Mouse (Mus musculus) CH12.LX (cell line): ENCODE measurements around the gene Ap2b1. TPM values are rescaled to one million over a fixed set of nuclear protein-coding genes. Genes with fewer than 3 reads are reported as not detected.

Experiments used
- DNase-seq: peaks from one replicate; pipeline ENCODE4 v3.0.0-alpha.2; 2013; ENCODE audit errors: extremely low read depth
- H3K27ac ChIP-seq: 2 replicates; pipeline ENCODE4 v1.5.1; 2012; ENCODE audit warnings: low read depth, mild to moderate bottlenecking, control low read depth, moderate library complexity; ENCODE audit not compliant: insufficient read depth
- H3K27me3 ChIP-seq: replicated peaks from 2 replicates; pipeline ENCODE3; 2012; ENCODE audit warnings: inconsistent platforms
- H3K36me3 ChIP-seq, 2 experiments: replicated peaks in 1 of 2; 2 replicates each; pipeline versions ENCODE3 to v1.6.1; 2012; ENCODE audit warnings: inconsistent platforms in 1 of 2, low read length in 1 of 2, mild to moderate bottlenecking in 1 of 2, mixed read lengths in 1 of 2, moderate library complexity in 1 of 2; ENCODE audit not compliant: control insufficient read depth in 1 of 2, insufficient read depth in 1 of 2
- H3K4me1 ChIP-seq, 2 experiments: 2 replicates each; pipeline ENCODE4 v1.6.1; 2012; ENCODE audit warnings: inconsistent platforms in 1 of 2, moderate library complexity in 1 of 2; ENCODE audit not compliant: insufficient read depth in 2 of 2, control insufficient read depth in 1 of 2
- H3K4me2 ChIP-seq: 2 replicates; pipeline ENCODE4 v1.6.1; 2012; ENCODE audit warnings: low read depth, mild to moderate bottlenecking, control low read depth; ENCODE audit not compliant: poor library complexity, insufficient read depth, severe bottlenecking
- H3K4me3 ChIP-seq, 3 experiments: fragments of 150-350 bp in 1 of 3; sonication (generic) in 1 of 3; replicated peaks in 1 of 3; 2 replicates each; pipeline versions ENCODE3 to v1.5.1; 2011 to 2012; ENCODE audit warnings: low read depth in 2 of 3, low read length in 2 of 3, mild to moderate bottlenecking in 2 of 3, moderate library complexity in 2 of 3, control low read depth in 1 of 3, improper control_type of control experiment in 1 of 3, inconsistent platforms in 1 of 3, mixed read lengths in 1 of 3; ENCODE audit not compliant: poor library complexity in 1 of 3
- H3K79me2 ChIP-seq: replicated peaks from 2 replicates; pipeline ENCODE4 v1.6.1; 2012; ENCODE audit warnings: mild to moderate bottlenecking, moderate library complexity; ENCODE audit not compliant: control insufficient read depth, poor library complexity, insufficient read depth, severe bottlenecking; ENCODE audit errors: extremely low read depth
- H3K9ac ChIP-seq: 2 replicates; pipeline ENCODE4 v1.6.1; 2012; ENCODE audit warnings: low read depth, mild to moderate bottlenecking, control low read depth, moderate library complexity; ENCODE audit not compliant: insufficient read depth
- H3K9me3 ChIP-seq: replicated peaks from 2 replicates; pipeline ENCODE3; 2012; ENCODE audit warnings: low read length, inconsistent platforms, mixed read lengths
- CHD1 ChIP-seq: IDR thresholded peaks from 2 replicates; pipeline ENCODE4 v1.6.1; 2012; ENCODE audit warnings: low read depth, low read length, improper control_type of control experiment, inconsistent platforms
- CTCF ChIP-seq, 2 experiments: IDR thresholded peaks in 1 of 2; conservative IDR thresholded peaks in 1 of 2; 2 replicates each; pipeline ENCODE4 v1.5.1; 2011 to 2012; ENCODE audit warnings: low read depth in 2 of 2, low read length in 2 of 2, improper control_type of control experiment in 1 of 2, inconsistent platforms in 1 of 2, mild to moderate bottlenecking in 1 of 2, moderate library complexity in 1 of 2
- EP300 ChIP-seq: IDR thresholded peaks from 2 replicates; pipeline ENCODE4 v1.6.1; 2011; ENCODE audit warnings: low read length, improper control_type of control experiment
- ETS1 ChIP-seq: conservative IDR thresholded peaks from 2 replicates; pipeline ENCODE4 v1.6.1; 2012; ENCODE audit warnings: low read depth, mild to moderate bottlenecking, inconsistent platforms, low read length, improper control_type of control experiment, moderate library complexity
- IRF4 ChIP-seq: IDR thresholded peaks from 2 replicates; pipeline ENCODE4 v1.6.1; 2014; ENCODE audit warnings: low read depth, mild to moderate bottlenecking, inconsistent platforms, low read length, improper control_type of control experiment
- JUND ChIP-seq: conservative IDR thresholded peaks from 2 replicates; pipeline ENCODE4 v1.6.1; 2011; ENCODE audit warnings: low read depth, low read length, improper control_type of control experiment
- MEF2A ChIP-seq: IDR thresholded peaks from 2 replicates; pipeline ENCODE4 v1.6.1; 2014; ENCODE audit warnings: low read depth, mild to moderate bottlenecking, inconsistent platforms, low read length, improper control_type of control experiment, borderline replicate concordance
- MXI1 ChIP-seq: IDR thresholded peaks from 2 replicates; pipeline ENCODE4 v1.6.1; 2011; ENCODE audit warnings: mild to moderate bottlenecking, low read depth, low read length, improper control_type of control experiment
- NRF1 ChIP-seq: IDR thresholded peaks from 2 replicates; pipeline ENCODE4 v1.6.1; 2014; ENCODE audit warnings: low read depth, mild to moderate bottlenecking, inconsistent platforms, low read length, improper control_type of control experiment, moderate library complexity
- PAX5 ChIP-seq: IDR thresholded peaks from 2 replicates; pipeline ENCODE4 v1.6.1; 2012; ENCODE audit warnings: low read length, inconsistent platforms, mixed read lengths
- POLR2A ChIP-seq: IDR thresholded peaks from 2 replicates; pipeline ENCODE4 v1.6.1; 2011; ENCODE audit warnings: low read depth, mild to moderate bottlenecking, improper control_type of control experiment, low read length
- RAD21 ChIP-seq: IDR thresholded peaks from 2 replicates; pipeline ENCODE4 v1.6.1; 2011; ENCODE audit warnings: low read depth, mild to moderate bottlenecking, low read length, improper control_type of control experiment, moderate library complexity
- TBP ChIP-seq: conservative IDR thresholded peaks from 2 replicates; pipeline ENCODE4 v1.6.1; 2011; ENCODE audit warnings: low read depth, low read length, improper control_type of control experiment
- TCF12 ChIP-seq: IDR thresholded peaks from 2 replicates; pipeline ENCODE4 v1.6.1; 2014; ENCODE audit warnings: low read depth, mild to moderate bottlenecking, inconsistent platforms, low read length, improper control_type of control experiment
- UBTF ChIP-seq: IDR thresholded peaks from 2 replicates; pipeline ENCODE4 v1.6.1; 2012; ENCODE audit warnings: low read depth, mild to moderate bottlenecking, inconsistent platforms, low read length, improper control_type of control experiment, moderate library complexity
- USF2 ChIP-seq: conservative IDR thresholded peaks from 2 replicates; pipeline ENCODE4 v1.6.1; 2011; ENCODE audit warnings: low read depth, low read length, improper control_type of control experiment
- dilution Hi-C: fragments of 300-500 bp; cut with MboI; formaldehyde crosslinking; loops from 2 replicates; pipeline ENCODE4 v1.14.3; 2020; ENCODE audit warnings: low sequenced_read_pairs; ENCODE audit not compliant: extremely low pct_unique_long_range_greater_than_20kb, extremely low pct_ligation_motif_present
- in situ Hi-C: fragments of 300-500 bp; cut with MboI; formaldehyde crosslinking; loops from 3 replicates; pipeline ENCODE4 v1.14.3; 2019; ENCODE audit warnings: low sequenced_read_pairs, low pct_ligation_motif_present, low pct_unique_long_range_greater_than_20kb, mixed read lengths
- polyA plus RNA-seq: library from polyadenylated mRNA; unstranded; fragments of >175 nt; gene quantifications from 2 replicates; pipeline ENCODE4 v1.2.1, GENCODE M21; 2012; ENCODE audit warnings: low read depth; ENCODE audit not compliant: insufficient read length
- total RNA-seq, 2 experiments: library from RNA; depleted of rRNA; stranded (reverse); fragments of 300-350 nt in 1 of 2; fragments of >200 nt in 1 of 2; gene quantifications; 2 replicates each; pipeline ENCODE4 v1.2.3; 2012 to 2014

Ap2b1 gene
- total and polyA plus RNA-seq, 3 experiments, result 58.3 to 78.8 (median 59.1) TPM

- H3K27ac ChIP-seq, result no peak overlapping the region
- no peak for TF ChIP-seq USF2
- TF ChIP-seq POLR2A, result no peak
- TF ChIP-seq JUND, result no peak
- TF ChIP-seq CHD1, result no peak
- no peak for TF ChIP-seq MXI1
- TF ChIP-seq MEF2A, result no peak
- no peak for TF ChIP-seq TCF12
- no peak for TF ChIP-seq RAD21
- TF ChIP-seq PAX5, result no peak
- no peak for TF ChIP-seq IRF4
- no peak for TF ChIP-seq CTCF (conservative IDR thresholded peaks at IDR 0.05 in 1 of 2, IDR thresholded peaks at IDR 0.05 in 1 of 2; ENCODE audit: low read depth in 2 of 2, low read length in 2 of 2)
- TF ChIP-seq UBTF, result no peak
- peaks cover 41 to 80% of the 10 kb centered on the region in 2 experiments for H3K36me3 ChIP-seq
- in situ Hi-C loops, result no loop called here
- H3K79me2 ChIP-seq, result no peaks in the 10 kb centered on the region
- no peak overlapping the region for H3K4me2 ChIP-seq
- H3K9ac ChIP-seq, result no peak overlapping the region
- H3K4me1 ChIP-seq, result peaks cover 0 to 3% of the 10 kb centered on the region in 2 experiments; a peak in 2 of 4 replicates
- no peak for DNase-seq
- dilution Hi-C loops, result no loop called here
- H3K9me3 ChIP-seq, result no peaks in the 10 kb centered on the region
- H3K4me3 ChIP-seq, result no peak overlapping the region
- H3K27me3 ChIP-seq, result no peaks in the 10 kb centered on the region
Measured at GRCm38 (mm10) chr11:83364656-83365055, 65.8 kb downstream of the Ap2b1 start.

- no peaks in the 10 kb centered on the region for H3K27me3 ChIP-seq
- dilution Hi-C loops, result no loop called here
- peak; percentile 88 for DNase-seq
- H3K4me3 ChIP-seq, result no peak overlapping the region
- H3K4me2 ChIP-seq, result no peak overlapping the region
- no peak for TF ChIP-seq NRF1
- peak; percentile 66 for TF ChIP-seq EP300
- TF ChIP-seq ETS1, result no peak; the same call in 1 of the 2 replicates
- TF ChIP-seq TBP, result 0 out of 2 replicates have a peak, but pooled peaks have one; percentile 12
- H3K79me2 ChIP-seq, result no peaks in the 10 kb centered on the region
- H3K36me3 ChIP-seq, result peaks cover 44 to 74% of the 10 kb centered on the region in 2 experiments
- H3K4me1 ChIP-seq, result peaks cover 5 to 37% of the 10 kb centered on the region in 2 experiments; a peak in 3 of 4 replicates
- in situ Hi-C loops, result no loop called here
- no peaks in the 10 kb centered on the region for H3K9me3 ChIP-seq
- H3K27ac ChIP-seq, result no peak overlapping the region
- no peak overlapping the region for H3K9ac ChIP-seq
Measured at GRCm38 (mm10) chr11:83371267-83371666, 72.4 kb downstream of the Ap2b1 start.
